Mouse (Mus musculus) liver (tissue): ENCODE measurements around the gene Scaf11.
A peak's percentile ranks its signal among the peaks of the same experiment; 100 is the strongest.
"Not testable (repeated sequence)": the region's sequence is repeated elsewhere in the genome, so short reads cannot be mapped to it uniquely, and the experiment has no call there.

Source experiments
- DNase-seq: peaks from one replicate; pipeline ENCODE4 v3.0.0-alpha.2; 2020; ENCODE audit warnings: mixed read lengths

The Scaf11 gene

GRCm38 (mm10) chr15:96463821-96464220 is 3.2 kb upstream of the Scaf11 start:
- DNase-seq, result no peak

- DNase-seq, result no peak
Measured at GRCm38 (mm10) chr15:96462611-96463010, 2.0 kb upstream of the Scaf11 start.

GRCm38 (mm10) chr15:96461541-96462512 is 1.2 kb upstream of the Scaf11 start:
- no peak for DNase-seq

GRCm38 (mm10) chr15:96460451-96460729 is 253 bp downstream of the Scaf11 start:
- DNase-seq, result no peak

- peak; percentile 75 for DNase-seq
Measured at GRCm38 (mm10) chr15:96459741-96460450, 747 bp downstream of the Scaf11 start.

GRCm38 (mm10) chr15:96458273-96458672 is 2.4 kb downstream of the Scaf11 start:
- DNase-seq, result no peak

GRCm38 (mm10) chr15:96457338-96457664 is 3.3 kb downstream of the Scaf11 start:
- DNase-seq, result no peak

- peak; percentile 41 for DNase-seq
Measured at GRCm38 (mm10) chr15:96456651-96457337, 3.8 kb downstream of the Scaf11 start.

GRCm38 (mm10) chr15:96455595-96456214 is 4.9 kb downstream of the Scaf11 start:
- DNase-seq, result no peak

- no peak for DNase-seq
Measured at GRCm38 (mm10) chr15:96453346-96453745, 7.3 kb downstream of the Scaf11 start.

- peak; percentile 84 for DNase-seq
Measured at GRCm38 (mm10) chr15:96448656-96449299, 11.9 kb downstream of the Scaf11 start.

GRCm38 (mm10) chr15:96446785-96447184 is 13.9 kb downstream of the Scaf11 start:
- no peak for DNase-seq

- DNase-seq, result not testable (repeated sequence)
Measured at GRCm38 (mm10) chr15:96441480-96441879, 19.2 kb downstream of the Scaf11 start.

GRCm38 (mm10) chr15:96434202-96434601 is 26.4 kb downstream of the Scaf11 start:
- no peak for DNase-seq

- DNase-seq, result no peak
Measured at GRCm38 (mm10) chr15:96419920-96420319, 40.7 kb downstream of the Scaf11 start.

GRCm38 (mm10) chr15:96418161-96418560 is 42.5 kb downstream of the Scaf11 start:
- no peak for DNase-seq

GRCm38 (mm10) chr15:96408717-96409121 is 51.9 kb downstream of the Scaf11 start:
- DNase-seq, result no peak

- no peak for DNase-seq
Measured at GRCm38 (mm10) chr15:96407151-96407550, 53.5 kb downstream of the Scaf11 start.

- DNase-seq, result no peak
Measured at GRCm38 (mm10) chr15:96406253-96406652, 54.4 kb downstream of the Scaf11 start.

- DNase-seq, result no peak
Measured at GRCm38 (mm10) chr15:96405548-96405947, 55.1 kb downstream of the Scaf11 start.

GRCm38 (mm10) chr15:96398333-96398732 is 62.3 kb downstream of the Scaf11 start:
- no peak for DNase-seq

- DNase-seq, result no peak
Measured at GRCm38 (mm10) chr15:96396641-96397344, 63.9 kb downstream of the Scaf11 start.
